Mouse (Mus musculus) limb, embryonic 10.5 days (tissue): ENCODE results near the gene Col6a3. TPM values are rescaled to one million over a fixed set of nuclear protein-coding genes. Genes with fewer than 3 reads are reported as not detected.

Experiments used
- DNase-seq: peaks from one replicate; pipeline ENCODE4 v3.0.0-alpha.2; 2017; ENCODE audit warnings: low spot score
- H3K27ac ChIP-seq: fragments of 300-500 bp; sonication (generic); 2 replicates; pipeline ENCODE4 v1.5.1; 2016; ENCODE audit warnings: mild to moderate bottlenecking
- H3K27me3 ChIP-seq: fragments of 300-500 bp; sonication (generic); 2 replicates; pipeline ENCODE4 v1.6.1; 2016; ENCODE audit warnings: low read depth, mild to moderate bottlenecking; ENCODE audit not compliant: poor library complexity, severe bottlenecking
- H3K36me3 ChIP-seq: fragments of 300-500 bp; sonication (generic); 2 replicates; pipeline ENCODE4 v1.6.1; 2016; ENCODE audit warnings: mild to moderate bottlenecking, moderate library complexity
- H3K4me1 ChIP-seq: fragments of 300-500 bp; sonication (generic); 2 replicates; pipeline ENCODE4 v1.6.1; 2016
- H3K4me3 ChIP-seq: fragments of 300-500 bp; sonication (generic); 2 replicates; pipeline ENCODE4 v1.5.1; 2016; ENCODE audit warnings: mild to moderate bottlenecking, moderate library complexity
- H3K9me3 ChIP-seq: fragments of 300-500 bp; sonication (generic); replicated peaks from 2 replicates; pipeline ENCODE4 v1.6.1; 2016; ENCODE audit warnings: mild to moderate bottlenecking
- WGBS: fragments of 180-500 bp; shearing (Covaris S2); methylation state at CpG from one replicate; pipeline ENCODE4 v1.1.7; 2016; 5-methylcytosine and 5-hydroxymethylcytosine counted together
- polyA plus RNA-seq: library from polyadenylated mRNA; unstranded; fragments of >200 nt; fragmentation: Nextera tagmentation; extraction: Ambion mirVana; gene quantifications from 2 replicates; pipeline ENCODE4 v1.2.1, GENCODE M21; 2016

Col6a3 gene
- polyA plus RNA-seq, 1 experiment from 2014 or later: 5.6 TPM

- no peak for DNase-seq
- Histone ChIP-seq H3K4me3 (no peak overlapping the region), H3K27ac (no peak overlapping the region), H3K27me3 (no peaks in the 10 kb centered on the region), H3K36me3 (0 out of 2 replicates have a peak, but pooled peaks cover 2% of the 10 kb centered on the region), H3K9me3 (no peaks in the 10 kb centered on the region), H3K4me1 (peaks cover 19% of the 10 kb centered on the region)
- 87% methylated on average over 6 of the region's 6 CpGs for WGBS
These were observed 54.3 kb downstream of the Col6a3 start for GRCm38 (mm10) chr1:90789506-90789905.

DNA sequence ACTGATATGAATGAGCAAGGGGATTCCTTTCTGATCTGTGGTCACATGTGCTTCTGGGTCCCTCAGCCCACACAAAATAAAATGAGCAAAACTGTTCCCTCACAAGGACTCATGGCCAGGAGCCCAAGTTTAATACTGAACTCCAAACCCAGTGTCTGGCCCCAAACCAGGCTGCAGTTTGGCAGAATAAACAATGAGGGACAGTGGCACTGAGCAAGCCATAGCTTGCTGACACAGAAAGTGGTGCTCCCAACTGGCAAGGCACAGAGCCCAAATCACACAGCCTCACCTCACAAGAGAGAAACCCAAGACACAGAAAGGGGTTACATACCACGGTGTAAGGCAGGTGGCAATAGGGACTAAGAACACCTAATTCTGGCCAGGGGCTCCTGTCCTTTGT, 63.3 kb downstream of the Col6a3 start:
- no peak overlapping the region for H3K27ac ChIP-seq
- no peaks in the 10 kb centered on the region for H3K36me3 ChIP-seq
- no peaks in the 10 kb centered on the region for H3K9me3 ChIP-seq
- WGBS: 88% methylated on average over 1 of the region's 1 CpGs
- H3K4me3 ChIP-seq: no peak overlapping the region
- peaks cover 8% of the 10 kb centered on the region for H3K4me1 ChIP-seq
- no peaks in the 10 kb centered on the region for H3K27me3 ChIP-seq
- no peak for DNase-seq

DNA sequence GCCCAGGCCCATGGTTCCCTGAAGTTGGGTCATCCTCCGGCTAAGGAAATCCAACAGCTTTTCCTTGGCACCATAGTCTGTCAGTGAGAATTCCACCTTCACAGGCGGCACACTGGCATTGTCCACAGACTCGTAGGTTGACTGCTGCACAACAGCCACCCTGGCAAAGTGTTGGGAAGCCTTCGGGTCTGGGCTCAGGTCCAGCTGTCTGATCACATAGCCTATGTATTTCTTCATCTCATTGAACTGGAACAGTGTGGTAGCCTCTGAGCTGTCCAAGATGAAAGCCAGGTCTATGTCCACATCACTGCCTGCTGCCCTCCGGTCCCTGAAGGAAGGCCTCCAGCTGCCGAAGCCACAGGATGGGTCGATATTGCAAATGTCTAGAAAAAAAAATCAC, 64.7 kb downstream of the Col6a3 start:
- no peak for DNase-seq
- WGBS: 90% methylated on average over 7 of the region's 7 CpGs
- H3K4me3 ChIP-seq: no peak overlapping the region
- no peak overlapping the region for H3K27ac ChIP-seq
- H3K27me3 ChIP-seq: no peaks in the 10 kb centered on the region
- H3K9me3 ChIP-seq: no peaks in the 10 kb centered on the region
- H3K36me3 ChIP-seq: no peaks in the 10 kb centered on the region
- H3K4me1 ChIP-seq: peaks cover 13% of the 10 kb centered on the region

GRCm38 (mm10) chr1:90775477-90776241, 68.1 kb downstream of the Col6a3 start:
- H3K4me3 ChIP-seq: peak overlapping the region; percentile 36
- 16% methylated on average over 10 of the region's 10 CpGs for WGBS
- DNase-seq: peak; percentile 66

GRCm38 (mm10) chr1:90771172-90771571, 72.6 kb downstream of the Col6a3 start:
- no peak overlapping the region for H3K27ac ChIP-seq

More at GRCm38 (mm10) chr1:90775477-90776241, 68.1 kb downstream of the Col6a3 start:
- Histone ChIP-seq H3K36me3 (no peaks in the 10 kb centered on the region), H3K4me1 (peaks cover 22% of the 10 kb centered on the region), H3K27me3 (0 out of 2 replicates have a peak, but pooled peaks cover 3% of the 10 kb centered on the region), H3K9me3 (no peaks in the 10 kb centered on the region), H3K27ac (peak overlapping the region; percentile 86)

DNA sequence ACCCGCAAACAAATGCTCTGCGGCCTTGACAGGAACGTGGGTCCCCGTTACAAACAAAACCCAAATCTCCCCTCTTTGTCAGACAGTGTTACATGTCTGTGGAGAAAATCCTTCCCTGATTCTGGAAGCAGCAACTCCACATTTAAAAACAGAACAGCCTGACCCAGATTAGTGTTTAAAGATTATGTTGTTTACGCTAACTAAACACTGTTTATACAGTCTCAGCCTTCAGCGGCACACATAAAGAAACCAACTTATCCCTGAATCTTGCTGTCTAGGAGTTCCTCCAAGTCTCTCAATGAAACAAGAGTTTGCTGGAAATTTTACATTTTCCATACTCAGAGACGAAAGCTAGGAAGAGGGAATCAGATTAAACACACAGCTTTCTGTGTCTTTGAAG, 73.7 kb downstream of the Col6a3 start:
- 85% methylated on average over 7 of the region's 7 CpGs for WGBS
- 0 out of 2 replicates have a peak, but pooled peaks cover 3% of the 10 kb centered on the region for H3K36me3 ChIP-seq

More at GRCm38 (mm10) chr1:90771172-90771571, 72.6 kb downstream of the Col6a3 start:
- Histone ChIP-seq H3K4me1 (peaks cover 23% of the 10 kb centered on the region), H3K27me3 (0 out of 2 replicates have a peak, but pooled peaks cover 3% of the 10 kb centered on the region), H3K36me3 (0 out of 2 replicates have a peak, but pooled peaks cover 3% of the 10 kb centered on the region), H3K9me3 (no peaks in the 10 kb centered on the region), H3K4me3 (no peak overlapping the region)
- 81% methylated on average over 4 of the region's 4 CpGs for WGBS
- no peak for DNase-seq

DNA sequence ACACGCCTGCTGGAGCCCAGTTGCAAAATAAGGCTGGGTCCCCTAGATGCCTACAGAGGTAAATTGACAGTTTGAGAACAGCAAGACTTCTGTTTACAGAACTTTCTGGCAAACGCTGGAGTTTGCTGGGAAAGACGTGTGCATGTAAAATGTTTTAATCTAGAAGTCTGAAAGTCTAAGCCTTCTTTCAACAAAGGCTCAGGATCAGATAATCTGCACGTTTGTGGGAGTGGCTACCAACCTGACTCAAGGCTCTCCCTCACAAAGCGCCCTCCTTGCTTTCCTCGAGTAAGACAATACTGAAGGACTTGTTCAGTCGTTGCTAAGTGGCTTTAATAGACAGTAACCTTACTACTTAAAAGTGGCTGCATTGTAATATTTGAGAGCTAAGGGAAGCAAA, 74.5 kb downstream of the Col6a3 start:
- 0 out of 2 replicates have a peak, but pooled peaks cover 3% of the 10 kb centered on the region for H3K36me3 ChIP-seq
- H3K4me1 ChIP-seq: peaks cover 10% of the 10 kb centered on the region
- H3K27ac ChIP-seq: no peak overlapping the region
- H3K27me3 ChIP-seq: 0 out of 2 replicates have a peak, but pooled peaks cover 3% of the 10 kb centered on the region
- no peaks in the 10 kb centered on the region for H3K9me3 ChIP-seq
- no peak for DNase-seq
- no peak overlapping the region for H3K4me3 ChIP-seq
- 74% methylated on average over 7 of the region's 7 CpGs for whole genome bisulfite sequencing

More for the DNA sequence above, 73.7 kb downstream of the Col6a3 start:
- Histone ChIP-seq H3K4me1 (peaks cover 11% of the 10 kb centered on the region), H3K27me3 (0 out of 2 replicates have a peak, but pooled peaks cover 3% of the 10 kb centered on the region), H3K9me3 (no peaks in the 10 kb centered on the region), H3K27ac (no peak overlapping the region), H3K4me3 (no peak overlapping the region)
- no peak for DNase-seq

DNA sequence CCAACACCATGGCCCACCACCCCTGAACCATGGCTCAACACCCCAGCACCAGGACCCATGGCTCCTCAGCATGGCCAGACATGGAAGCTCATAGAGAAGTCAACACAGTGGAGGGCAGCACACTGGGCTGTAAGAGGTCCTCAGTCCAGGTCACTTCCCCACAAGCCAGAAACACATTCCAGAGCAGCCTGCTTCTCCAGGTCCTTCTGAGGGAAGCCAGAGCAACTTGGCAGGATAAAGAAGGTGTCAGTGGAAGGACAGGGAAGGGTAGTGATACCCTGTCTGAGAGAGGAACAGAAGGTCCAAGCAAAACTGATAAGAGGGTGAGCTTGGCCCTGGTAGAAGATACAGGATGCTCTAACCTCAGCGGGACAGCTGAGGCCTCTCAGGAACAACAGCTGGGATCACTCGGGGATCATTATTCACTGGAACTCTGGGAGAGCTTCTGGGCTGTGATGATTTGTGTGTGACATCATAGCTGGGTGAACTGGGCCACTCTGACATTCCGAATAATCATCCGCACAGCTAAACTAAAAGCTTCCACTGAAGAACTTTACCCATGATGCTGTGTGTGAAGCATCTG, 85.6 kb downstream of the Col6a3 start:
- no peaks in the 10 kb centered on the region for H3K9me3 ChIP-seq
- no peaks in the 10 kb centered on the region for H3K36me3 ChIP-seq
- H3K4me3 ChIP-seq: no peak overlapping the region
- H3K27ac ChIP-seq: no peak overlapping the region
- 0 out of 2 replicates have a peak, but pooled peaks cover 5% of the 10 kb centered on the region for H3K4me1 ChIP-seq
- no peaks in the 10 kb centered on the region for H3K27me3 ChIP-seq
- 91% methylated on average over 4 of the region's 4 CpGs for whole genome bisulfite sequencing
- no peak for DNase-seq

- Histone ChIP-seq H3K4me1 (peaks cover 23% of the 10 kb centered on the region), H3K9me3 (no peaks in the 10 kb centered on the region), H3K4me3 (no peak overlapping the region), H3K27ac (no peak overlapping the region; the same call in 1 of the 2 replicates), H3K27me3 (no peaks in the 10 kb centered on the region), H3K36me3 (no peaks in the 10 kb centered on the region)
- 65% methylated on average over 17 of the region's 17 CpGs for WGBS
- DNase-seq: no peak
These were observed 89.8 kb downstream of the Col6a3 start for GRCm38 (mm10) chr1:90753869-90754563.

- H3K36me3 ChIP-seq: no peaks in the 10 kb centered on the region
- peaks cover 26% of the 10 kb centered on the region for H3K4me1 ChIP-seq
- H3K9me3 ChIP-seq: no peaks in the 10 kb centered on the region
- H3K27ac ChIP-seq: peak overlapping the region; percentile 42; the same call in 1 of the 2 replicates
- H3K27me3 ChIP-seq: no peaks in the 10 kb centered on the region
- no peak overlapping the region for H3K4me3 ChIP-seq
- DNase-seq: no peak
- 66% methylated on average over 4 of the region's 4 CpGs for WGBS
These were observed 92.5 kb downstream of the Col6a3 start for GRCm38 (mm10) chr1:90751221-90751620.

GRCm38 (mm10) chr1:90750169-90750568, 93.6 kb downstream of the Col6a3 start:
- peak overlapping the region; percentile 70 for H3K27ac ChIP-seq
- WGBS: 20% methylated on average over 8 of the region's 8 CpGs
- H3K4me3 ChIP-seq: no peak overlapping the region

DNA sequence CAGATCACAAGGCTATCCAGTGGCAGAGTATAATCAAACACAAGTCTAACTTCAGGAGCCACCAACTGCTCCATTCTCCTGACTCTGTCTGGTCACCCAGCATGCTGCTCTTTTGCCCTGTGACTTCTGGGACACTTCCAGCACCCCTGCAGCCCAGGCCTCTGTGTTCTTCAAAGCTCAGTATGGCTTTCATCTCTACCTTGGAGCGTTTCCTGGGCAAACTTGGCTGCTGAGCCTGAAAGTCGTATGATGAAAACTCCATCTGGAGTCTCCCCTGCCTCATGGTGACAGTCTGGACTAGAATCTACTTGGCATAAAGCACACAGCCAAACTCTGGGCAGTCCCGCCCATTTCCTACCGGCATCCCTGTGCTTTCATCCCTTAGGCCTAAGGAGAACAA, 95.2 kb downstream of the Col6a3 start:
- WGBS: 74% methylated on average over 4 of the region's 4 CpGs

More at GRCm38 (mm10) chr1:90750169-90750568, 93.6 kb downstream of the Col6a3 start:
- Histone ChIP-seq H3K9me3 (no peaks in the 10 kb centered on the region), H3K27me3 (no peaks in the 10 kb centered on the region), H3K4me1 (peaks cover 29% of the 10 kb centered on the region), H3K36me3 (no peaks in the 10 kb centered on the region)
- peak; percentile 77 for DNase-seq

More for the DNA sequence above, 95.2 kb downstream of the Col6a3 start:
- no peak for DNase-seq
- H3K4me3 ChIP-seq: no peak overlapping the region
- H3K4me1 ChIP-seq: peaks cover 40% of the 10 kb centered on the region
- H3K36me3 ChIP-seq: no peaks in the 10 kb centered on the region
- H3K9me3 ChIP-seq: no peaks in the 10 kb centered on the region
- 0 out of 2 replicates have a peak overlapping the region, but pooled peaks have one; percentile 44 for H3K27ac ChIP-seq
- H3K27me3 ChIP-seq: no peaks in the 10 kb centered on the region
